Mouse (Mus musculus) E14TG2a.4 (cell line): ENCODE results near the gene Nedd9.

Source experiments
- CTCF ChIP-seq: conservative IDR thresholded peaks from 2 replicates; pipeline ENCODE4 v1.5.1; 2014; ENCODE audit warnings: low read length
- NANOG ChIP-seq: IDR thresholded peaks from 2 replicates; pipeline ENCODE4 v1.6.1; 2014; ENCODE audit warnings: borderline replicate concordance, low read length, mixed read lengths
- POU5F1 ChIP-seq: IDR thresholded peaks from 2 replicates; pipeline ENCODE4 v1.6.1; 2014; ENCODE audit warnings: low read length, borderline replicate concordance

DNA sequence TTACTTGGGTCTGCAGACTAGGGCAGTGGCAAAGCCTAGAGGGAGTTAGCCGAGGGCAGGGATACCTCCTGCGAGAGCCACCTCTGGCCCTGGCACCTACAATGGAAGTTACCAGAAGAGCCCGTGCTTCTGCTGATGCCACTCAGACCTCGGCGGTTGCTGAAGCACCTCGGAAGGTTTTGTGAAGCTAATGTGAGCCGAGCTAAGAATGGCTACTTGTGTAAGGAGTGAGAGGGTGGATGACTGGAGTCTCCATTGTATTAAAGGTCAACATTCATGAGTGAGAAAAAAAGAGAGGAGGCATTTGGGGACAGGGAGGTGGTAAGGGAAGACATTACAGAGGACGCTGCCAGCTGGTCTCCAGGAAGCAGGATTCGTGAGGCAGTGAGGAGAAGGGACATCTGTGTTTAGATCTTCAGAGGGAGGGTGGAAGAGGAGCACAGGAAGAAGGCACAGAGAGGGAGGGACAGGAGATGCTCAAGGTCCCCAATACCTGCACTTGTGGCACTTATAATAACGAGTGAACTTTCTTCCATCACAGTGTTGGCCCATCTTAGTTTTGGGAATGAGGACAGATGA lies 78.7 kb downstream of the Nedd9 start:
- no peak for TF ChIP-seq CTCF
- no peak for TF ChIP-seq POU5F1
- no peak for TF ChIP-seq NANOG
